Mouse (Mus musculus) hindlimb bud, embryonic 11.5 days (tissue): ENCODE measurements at regions not wholly inside any gene's neighbourhood (a gene's known extent, or its start where the extent isn't known, plus 50 kb on each side); places are given as distances from the start of the nearest gene placed in this dataset.
"Not testable (repeated sequence)": the region's sequence is repeated elsewhere in the genome, so short reads cannot be mapped to it uniquely, and the experiment has no call there.

ENCODE experiments used
- DNase-seq: peaks from one replicate; pipeline ENCODE4 v3.0.0-alpha.2; 2012; ENCODE audit warnings: low read depth, low spot score; ENCODE audit errors: extremely low spot score

GRCm38 (mm10) chr8:78129061-78129460 lies 84.0 kb upstream of the Ttc29 start:
- DNase-seq = no peak

- not testable (repeated sequence) for DNase-seq
Observed at GRCm38 (mm10) chr8:78139514-78139913, 73.6 kb upstream of the Ttc29 start.

- DNase-seq = no peak
Observed at GRCm38 (mm10) chr8:78147170-78147569, 65.9 kb upstream of the Ttc29 start.

GRCm38 (mm10) chr8:78148006-78148405 lies 65.1 kb upstream of the Ttc29 start:
- DNase-seq = no peak

GRCm38 (mm10) chr8:78154873-78155272 lies 58.2 kb upstream of the Ttc29 start:
- DNase-seq = no peak

GRCm38 (mm10) chr8:78162046-78162445 lies 51.1 kb upstream of the Ttc29 start:
- DNase-seq = no peak

GRCm38 (mm10) chr8:78162763-78163508 lies 50.2 kb upstream of the Ttc29 start:
- DNase-seq = no peak
